Mouse (Mus musculus): Measurements from ENCODE around the gene Mrps27. TPM values are rescaled to one million over a fixed set of nuclear protein-coding genes. Genes with fewer than 3 reads are reported as not detected.

Gene Mrps27
- polyA plus RNA-seq, 1 experiment, result 28.0 TPM

- DNase-seq (ENCODE audit: low read depth), result no peak
- TF ChIP-seq POLR2A (IDR thresholded peaks at IDR 0.05; ENCODE audit: borderline replicate concordance, extremely low read depth, insufficient read depth, insufficient read length, poor library complexity, severe bottlenecking) (no peak), CTCF (IDR thresholded peaks at IDR 0.05; ENCODE audit: borderline replicate concordance, extremely low read depth, insufficient read depth, insufficient read length) (no peak)
These were observed 69.8 kb downstream of the Mrps27 start for GRCm38 (mm10) chr13:99414352-99414742.

- no peak for DNase-seq (ENCODE audit: low read depth)
- no peak for TF ChIP-seq CTCF (IDR thresholded peaks at IDR 0.05; ENCODE audit: borderline replicate concordance, extremely low read depth, insufficient read depth, insufficient read length)
These were observed 72.0 kb downstream of the Mrps27 start for GRCm38 (mm10) chr13:99416601-99417000.

- TF ChIP-seq CTCF (IDR thresholded peaks at IDR 0.05; ENCODE audit: borderline replicate concordance, extremely low read depth, insufficient read depth, insufficient read length) (no peak), POLR2A (IDR thresholded peaks at IDR 0.05; ENCODE audit: borderline replicate concordance, extremely low read depth, insufficient read depth, insufficient read length, poor library complexity, severe bottlenecking) (no peak)
- DNase-seq (ENCODE audit: low read depth), result no peak
These were observed 79.0 kb downstream of the Mrps27 start for GRCm38 (mm10) chr13:99423581-99423980.

GRCm38 (mm10) chr13:99433068-99434008, 88.8 kb downstream of the Mrps27 start:
- TF ChIP-seq CTCF (IDR thresholded peaks at IDR 0.05; ENCODE audit: borderline replicate concordance, extremely low read depth, insufficient read depth, insufficient read length) (no peak), POLR2A (IDR thresholded peaks at IDR 0.05; ENCODE audit: borderline replicate concordance, extremely low read depth, insufficient read depth, insufficient read length, poor library complexity, severe bottlenecking) (no peak)
- DNase-seq (ENCODE audit: low read depth), result no peak

GRCm38 (mm10) chr13:99434494-99434893, 89.9 kb downstream of the Mrps27 start:
- no peak for DNase-seq (ENCODE audit: low read depth)
- no peak for TF ChIP-seq POLR2A (IDR thresholded peaks at IDR 0.05; ENCODE audit: borderline replicate concordance, extremely low read depth, insufficient read depth, insufficient read length, poor library complexity, severe bottlenecking)
- no peak for TF ChIP-seq CTCF (IDR thresholded peaks at IDR 0.05; ENCODE audit: borderline replicate concordance, extremely low read depth, insufficient read depth, insufficient read length)

- no peak for TF ChIP-seq POLR2A (IDR thresholded peaks at IDR 0.05; ENCODE audit: borderline replicate concordance, extremely low read depth, insufficient read depth, insufficient read length, poor library complexity, severe bottlenecking)
- no peak for TF ChIP-seq CTCF (IDR thresholded peaks at IDR 0.05; ENCODE audit: borderline replicate concordance, extremely low read depth, insufficient read depth, insufficient read length)
These were observed 92.5 kb downstream of the Mrps27 start for GRCm38 (mm10) chr13:99437051-99437450.

GRCm38 (mm10) chr13:99439357-99439756, 94.8 kb downstream of the Mrps27 start:
- no peak for DNase-seq (ENCODE audit: low read depth)
- TF ChIP-seq POLR2A (IDR thresholded peaks at IDR 0.05; ENCODE audit: borderline replicate concordance, extremely low read depth, insufficient read depth, insufficient read length, poor library complexity, severe bottlenecking) (no peak), CTCF (IDR thresholded peaks at IDR 0.05; ENCODE audit: borderline replicate concordance, extremely low read depth, insufficient read depth, insufficient read length) (no peak)

More at GRCm38 (mm10) chr13:99437051-99437450, 92.5 kb downstream of the Mrps27 start:
- no peak for DNase-seq (ENCODE audit: low read depth)

- TF ChIP-seq POLR2A (IDR thresholded peaks at IDR 0.05; ENCODE audit: borderline replicate concordance, extremely low read depth, insufficient read depth, insufficient read length, poor library complexity, severe bottlenecking), result no peak
- peak; percentile 53 for DNase-seq (ENCODE audit: low read depth)
These were observed 95.6 kb downstream of the Mrps27 start for GRCm38 (mm10) chr13:99440228-99440627.

GRCm38 (mm10) chr13:99441700-99442433, 97.3 kb downstream of the Mrps27 start:
- no peak for TF ChIP-seq POLR2A (IDR thresholded peaks at IDR 0.05; ENCODE audit: borderline replicate concordance, extremely low read depth, insufficient read depth, insufficient read length, poor library complexity, severe bottlenecking)
- no peak for TF ChIP-seq CTCF (IDR thresholded peaks at IDR 0.05; ENCODE audit: borderline replicate concordance, extremely low read depth, insufficient read depth, insufficient read length)
- peak; percentile 69 for DNase-seq (ENCODE audit: low read depth)

GRCm38 (mm10) chr13:99442434-99443249, 98.1 kb downstream of the Mrps27 start:
- TF ChIP-seq CTCF (IDR thresholded peaks at IDR 0.05; ENCODE audit: borderline replicate concordance, extremely low read depth, insufficient read depth, insufficient read length) (no peak), POLR2A (IDR thresholded peaks at IDR 0.05; ENCODE audit: borderline replicate concordance, extremely low read depth, insufficient read depth, insufficient read length, poor library complexity, severe bottlenecking) (no peak)
- no peak for DNase-seq (ENCODE audit: low read depth)

Data from brain, embryonic 14.5 days (tissue).